Mouse (Mus musculus): ENCODE data around the gene Caln1. TPM values are rescaled to one million over a fixed set of nuclear protein-coding genes. Genes with fewer than 3 reads are reported as not detected.
"Not testable (repeated sequence)": the region's sequence is repeated elsewhere in the genome, so short reads cannot be mapped to it uniquely, and the experiment has no call there.

Caln1 gene
- total RNA-seq, 2 experiments from 2014 or later, result not detected

- DNase-seq, result no peak
These were observed 184.7 kb downstream of the Caln1 start for GRCm38 (mm10) chr5:130553916-130554315.

GRCm38 (mm10) chr5:130563146-130563545, 193.9 kb downstream of the Caln1 start:
- DNase-seq, result no peak

- DNase-seq, result no peak
These were observed 196.7 kb downstream of the Caln1 start for GRCm38 (mm10) chr5:130566002-130566401.

- DNase-seq, result no peak
These were observed 208.3 kb downstream of the Caln1 start for GRCm38 (mm10) chr5:130577581-130577980.

- no peak for DNase-seq
These were observed 214.8 kb downstream of the Caln1 start for GRCm38 (mm10) chr5:130584042-130584441.

GRCm38 (mm10) chr5:130586257-130586656, 217.0 kb downstream of the Caln1 start:
- DNase-seq, result peak; percentile 8

- DNase-seq, result no peak
These were observed 227.3 kb downstream of the Caln1 start for GRCm38 (mm10) chr5:130596541-130596940.

- DNase-seq, result no peak
These were observed 244.4 kb downstream of the Caln1 start for GRCm38 (mm10) chr5:130613657-130614056.

- peak; percentile 12 for DNase-seq
These were observed 245.0 kb downstream of the Caln1 start for GRCm38 (mm10) chr5:130614209-130614608.

GRCm38 (mm10) chr5:130620060-130620459, 250.8 kb downstream of the Caln1 start:
- no peak for DNase-seq

- DNase-seq, result peak; percentile 78
These were observed 254.0 kb downstream of the Caln1 start for GRCm38 (mm10) chr5:130623206-130623605.

GRCm38 (mm10) chr5:130627800-130628199, 258.5 kb downstream of the Caln1 start:
- DNase-seq, result no peak

- DNase-seq, result no peak
These were observed 266.1 kb downstream of the Caln1 start for GRCm38 (mm10) chr5:130635397-130635796.

- no peak for DNase-seq
These were observed 272.6 kb downstream of the Caln1 start for GRCm38 (mm10) chr5:130641881-130642280.

GRCm38 (mm10) chr5:130646126-130646525, 276.9 kb downstream of the Caln1 start:
- not testable (repeated sequence) for DNase-seq

- DNase-seq, result no peak
These were observed 288.9 kb downstream of the Caln1 start for GRCm38 (mm10) chr5:130658141-130658540.

- no peak for DNase-seq
These were observed 296.8 kb downstream of the Caln1 start for GRCm38 (mm10) chr5:130666091-130666490.

- DNase-seq, result no peak
These were observed 303.3 kb downstream of the Caln1 start for GRCm38 (mm10) chr5:130672588-130672987.

- no peak for DNase-seq
These were observed 303.8 kb downstream of the Caln1 start for GRCm38 (mm10) chr5:130673092-130673491.

- no peak for DNase-seq
These were observed 308.6 kb downstream of the Caln1 start for GRCm38 (mm10) chr5:130677895-130678294.

- DNase-seq, result no peak
These were observed 316.8 kb downstream of the Caln1 start for GRCm38 (mm10) chr5:130685911-130686658.

GRCm38 (mm10) chr5:130688385-130689138, 319.3 kb downstream of the Caln1 start:
- no peak for DNase-seq

- no peak for DNase-seq
These were observed 322.1 kb downstream of the Caln1 start for GRCm38 (mm10) chr5:130691349-130691748.

- DNase-seq, result no peak
These were observed 330.2 kb downstream of the Caln1 start for GRCm38 (mm10) chr5:130699476-130699875.

Data from heart, postnatal 4 days (tissue).